Mouse (Mus musculus): ENCODE measurements around the gene Capzb. TPM values are rescaled to one million over a fixed set of nuclear protein-coding genes. Genes with fewer than 3 reads are reported as not detected.

Gene Capzb
- polyA plus RNA-seq, 1 experiment = 238 TPM

GRCm38 (mm10) chr4:139256708-139257107 lies 64.0 kb downstream of the Capzb start:
- no peak for TF ChIP-seq FLI1 (IDR thresholded peaks at IDR 0.05; ENCODE audit: low read length)
- TF ChIP-seq GATA1 (IDR thresholded peaks at IDR 0.05; ENCODE audit: borderline replicate concordance, low read length) = no peak
- H3K4me1 ChIP-seq = peaks cover 38% of the 10 kb centered on the region
- no peaks in the 10 kb centered on the region for H3K27me3 ChIP-seq (replicated peaks)
- H3K4me3 ChIP-seq (replicated peaks) = no peak overlapping the region
- no peaks in the 10 kb centered on the region for H3K9me3 ChIP-seq
- H3K36me3 ChIP-seq (replicated peaks; ENCODE audit: low read length) = peaks cover 99% of the 10 kb centered on the region

- Histone ChIP-seq H3K4me1 (peaks cover 29% of the 10 kb centered on the region; the same call in 1 of the 2 replicates), H3K27me3 (replicated peaks) (no peaks in the 10 kb centered on the region), H3K4me3 (replicated peaks) (no peak overlapping the region), H3K36me3 (replicated peaks; ENCODE audit: low read length) (peaks cover 100% of the 10 kb centered on the region), H3K9me3 (no peaks in the 10 kb centered on the region)
- TF ChIP-seq FLI1 (IDR thresholded peaks at IDR 0.05; ENCODE audit: low read length) (no peak), GATA1 (IDR thresholded peaks at IDR 0.05; ENCODE audit: borderline replicate concordance, low read length) (no peak)
Observed at GRCm38 (mm10) chr4:139258621-139259301, 66.1 kb downstream of the Capzb start.

DNA sequence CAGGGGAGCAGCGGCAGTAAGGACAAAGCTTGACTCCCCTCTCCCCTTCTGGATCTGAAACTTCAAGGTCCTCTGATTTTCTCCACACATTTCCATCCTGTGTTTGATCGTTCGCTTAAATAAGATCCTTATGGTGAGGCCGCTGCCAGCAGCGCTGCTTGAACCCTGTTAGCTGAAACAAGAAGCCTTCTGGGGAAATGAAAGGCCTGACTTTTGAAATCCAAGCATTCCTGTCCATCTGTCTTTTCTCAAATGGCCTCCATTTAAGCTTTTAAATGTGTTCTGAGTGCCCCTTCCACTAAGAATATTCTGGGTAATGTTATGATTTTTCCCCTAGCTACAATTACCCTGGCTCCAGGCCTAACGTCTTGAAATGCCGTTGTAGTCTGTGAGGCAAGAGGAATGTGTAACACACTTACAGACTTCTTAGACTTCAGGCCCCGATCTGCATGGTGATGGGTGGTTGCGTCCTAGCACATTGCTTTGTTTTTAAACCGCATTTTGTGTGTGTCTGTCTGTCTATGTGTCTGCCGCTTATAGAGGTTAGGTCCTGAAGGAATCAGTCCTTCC lies 66.7 kb downstream of the Capzb start:
- Histone ChIP-seq H3K27me3 (replicated peaks) (no peaks in the 10 kb centered on the region), H3K36me3 (replicated peaks; ENCODE audit: low read length) (peaks cover 100% of the 10 kb centered on the region), H3K9me3 (no peaks in the 10 kb centered on the region), H3K4me3 (replicated peaks) (no peak overlapping the region), H3K4me1 (peaks cover 26% of the 10 kb centered on the region; the same call in 1 of the 2 replicates)
- no peak for TF ChIP-seq GATA1 (IDR thresholded peaks at IDR 0.05; ENCODE audit: borderline replicate concordance, low read length)
- TF ChIP-seq FLI1 (IDR thresholded peaks at IDR 0.05; ENCODE audit: low read length) = no peak

- Histone ChIP-seq H3K27me3 (replicated peaks) (no peaks in the 10 kb centered on the region), H3K4me3 (replicated peaks) (no peak overlapping the region), H3K4me1 (peaks cover 28% of the 10 kb centered on the region), H3K36me3 (replicated peaks; ENCODE audit: low read length) (peaks cover 100% of the 10 kb centered on the region), H3K9me3 (no peaks in the 10 kb centered on the region)
- TF ChIP-seq GATA1 (IDR thresholded peaks at IDR 0.05; ENCODE audit: borderline replicate concordance, low read length) (no peak), FLI1 (IDR thresholded peaks at IDR 0.05; ENCODE audit: low read length) (no peak)
Observed at GRCm38 (mm10) chr4:139262981-139263380, 70.3 kb downstream of the Capzb start.

DNA sequence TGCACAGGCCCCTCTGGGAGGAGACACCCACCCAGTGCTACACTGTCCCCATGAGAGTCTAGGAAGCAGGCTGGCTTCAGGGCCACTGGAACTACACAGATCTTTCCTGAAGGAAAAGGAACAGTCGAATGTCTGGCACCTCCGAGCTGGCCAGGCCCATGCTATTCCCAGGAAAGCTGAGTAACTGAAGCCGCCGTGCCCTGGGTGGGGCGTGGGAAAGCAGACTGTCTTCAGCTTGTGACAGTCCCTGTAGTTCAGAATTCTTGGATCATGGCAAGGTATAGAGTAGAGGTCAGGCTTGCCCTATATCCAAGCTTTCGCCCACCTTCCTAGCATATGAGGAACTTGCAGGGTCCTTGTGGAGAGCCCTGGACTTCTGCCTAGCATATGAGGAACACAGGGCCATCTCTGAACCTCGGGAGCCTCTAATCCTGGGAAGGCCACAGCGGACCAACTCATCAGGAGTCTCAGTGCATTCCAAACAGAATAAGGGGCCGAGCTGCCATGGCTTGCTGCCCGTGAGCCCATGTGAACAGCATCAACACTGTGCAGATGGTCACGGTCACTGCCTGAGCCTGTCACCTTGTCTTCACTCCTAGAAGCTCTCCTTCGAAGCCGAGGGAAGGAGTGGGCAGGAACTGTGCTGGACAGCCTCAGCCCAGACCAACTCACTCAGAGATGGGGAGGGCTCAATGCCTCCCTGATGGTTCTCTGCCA lies 73.2 kb downstream of the Capzb start:
- no peak for TF ChIP-seq GATA1 (IDR thresholded peaks at IDR 0.05; ENCODE audit: borderline replicate concordance, low read length)
- TF ChIP-seq FLI1 (IDR thresholded peaks at IDR 0.05; ENCODE audit: low read length) = no peak
- Histone ChIP-seq H3K36me3 (replicated peaks; ENCODE audit: low read length) (peaks cover 99% of the 10 kb centered on the region), H3K9me3 (no peaks in the 10 kb centered on the region), H3K4me3 (replicated peaks) (no peak overlapping the region), H3K27me3 (replicated peaks) (no peaks in the 10 kb centered on the region), H3K4me1 (peaks cover 24% of the 10 kb centered on the region)

DNA sequence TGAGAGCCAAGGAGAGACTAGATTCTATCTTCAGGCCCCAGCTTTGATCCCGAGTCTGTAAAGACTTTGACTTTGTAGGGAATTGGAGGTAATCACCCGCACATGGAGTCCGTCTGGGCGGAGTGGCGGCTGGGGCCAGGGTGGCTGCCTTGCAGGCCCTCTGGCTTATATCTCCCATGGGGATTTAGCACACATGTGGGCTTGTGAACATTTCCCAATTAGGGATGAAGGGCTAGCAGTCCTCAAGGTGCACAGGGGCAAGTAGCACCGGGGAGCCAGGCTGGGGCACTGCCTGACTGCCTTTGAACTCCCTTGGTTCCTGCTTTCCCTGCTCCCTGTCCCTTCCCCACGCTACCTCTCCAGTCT lies 73.8 kb downstream of the Capzb start:
- peaks cover 99% of the 10 kb centered on the region for H3K36me3 ChIP-seq (replicated peaks; ENCODE audit: low read length)
- no peak overlapping the region for H3K4me3 ChIP-seq (replicated peaks)
- no peaks in the 10 kb centered on the region for H3K9me3 ChIP-seq
- H3K4me1 ChIP-seq = peaks cover 24% of the 10 kb centered on the region
- no peaks in the 10 kb centered on the region for H3K27me3 ChIP-seq (replicated peaks)
- TF ChIP-seq FLI1 (IDR thresholded peaks at IDR 0.05; ENCODE audit: low read length) (no peak), GATA1 (IDR thresholded peaks at IDR 0.05; ENCODE audit: borderline replicate concordance, low read length) (no peak)

- Histone ChIP-seq H3K9me3 (no peaks in the 10 kb centered on the region), H3K36me3 (replicated peaks; ENCODE audit: low read length) (peaks cover 99% of the 10 kb centered on the region), H3K4me1 (peaks cover 29% of the 10 kb centered on the region), H3K4me3 (replicated peaks) (no peak overlapping the region), H3K27me3 (replicated peaks) (no peaks in the 10 kb centered on the region)
- TF ChIP-seq FLI1 (IDR thresholded peaks at IDR 0.05; ENCODE audit: low read length) (no peak), GATA1 (IDR thresholded peaks at IDR 0.05; ENCODE audit: borderline replicate concordance, low read length) (no peak)
Observed at GRCm38 (mm10) chr4:139267335-139267734, 74.6 kb downstream of the Capzb start.

- Histone ChIP-seq H3K4me1 (peaks cover 26% of the 10 kb centered on the region), H3K36me3 (replicated peaks; ENCODE audit: low read length) (peaks cover 99% of the 10 kb centered on the region), H3K9me3 (no peaks in the 10 kb centered on the region), H3K4me3 (replicated peaks) (no peak overlapping the region), H3K27me3 (replicated peaks) (no peaks in the 10 kb centered on the region)
- TF ChIP-seq GATA1 (IDR thresholded peaks at IDR 0.05; ENCODE audit: borderline replicate concordance, low read length) = no peak
- TF ChIP-seq FLI1 (IDR thresholded peaks at IDR 0.05; ENCODE audit: low read length) = no peak
Observed at GRCm38 (mm10) chr4:139268242-139268641, 75.5 kb downstream of the Capzb start.

DNA sequence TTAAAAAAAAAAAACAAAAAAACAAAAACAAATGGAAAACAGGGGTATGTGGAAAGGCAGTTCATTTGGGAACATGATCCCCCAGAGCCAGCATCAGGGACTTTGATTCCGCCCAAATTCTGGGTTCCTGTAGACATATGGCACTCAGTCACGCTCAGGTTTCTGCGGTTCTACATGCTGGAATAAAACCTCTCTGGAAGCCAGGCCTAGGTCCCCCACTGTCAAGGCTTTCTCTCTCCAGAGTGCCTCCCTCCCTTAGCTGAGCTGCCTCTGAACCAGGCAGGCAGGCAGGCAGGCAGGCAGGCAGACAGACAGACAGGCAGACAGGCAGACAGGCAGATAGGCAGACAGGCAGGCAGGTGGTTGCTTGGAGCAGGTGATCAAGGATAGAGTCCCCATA lies 77.5 kb downstream of the Capzb start:
- H3K27me3 ChIP-seq (replicated peaks) = no peaks in the 10 kb centered on the region
- no peak overlapping the region for H3K4me3 ChIP-seq (replicated peaks)
- peaks cover 99% of the 10 kb centered on the region for H3K36me3 ChIP-seq (replicated peaks; ENCODE audit: low read length)
- no peaks in the 10 kb centered on the region for H3K9me3 ChIP-seq
- H3K4me1 ChIP-seq = peaks cover 28% of the 10 kb centered on the region
- TF ChIP-seq FLI1 (IDR thresholded peaks at IDR 0.05; ENCODE audit: low read length) = no peak
- TF ChIP-seq GATA1 (IDR thresholded peaks at IDR 0.05; ENCODE audit: borderline replicate concordance, low read length) = no peak

- Histone ChIP-seq H3K27me3 (replicated peaks) (no peaks in the 10 kb centered on the region), H3K9me3 (no peaks in the 10 kb centered on the region), H3K36me3 (replicated peaks; ENCODE audit: low read length) (peaks cover 99% of the 10 kb centered on the region), H3K4me3 (replicated peaks) (no peak overlapping the region), H3K4me1 (peaks cover 27% of the 10 kb centered on the region)
- no peak for TF ChIP-seq GATA1 (IDR thresholded peaks at IDR 0.05; ENCODE audit: borderline replicate concordance, low read length)
- TF ChIP-seq FLI1 (IDR thresholded peaks at IDR 0.05; ENCODE audit: low read length) = no peak
Observed at GRCm38 (mm10) chr4:139271562-139271961, 78.9 kb downstream of the Capzb start.
